Mouse (Mus musculus) spleen, adult 12 weeks (tissue): ENCODE data around the gene Lama4.

ENCODE experiments used
- DNase-seq: peaks from one replicate; pipeline ENCODE4 v3.0.0; 2022; ENCODE audit warnings: low spot score

Gene Lama4

GRCm38 (mm10) chr10:39049581-39050294 lies 84.4 kb downstream of the Lama4 start:
- DNase-seq, result no peak

GRCm38 (mm10) chr10:39056050-39056449 lies 90.7 kb downstream of the Lama4 start:
- no peak for DNase-seq

DNA sequence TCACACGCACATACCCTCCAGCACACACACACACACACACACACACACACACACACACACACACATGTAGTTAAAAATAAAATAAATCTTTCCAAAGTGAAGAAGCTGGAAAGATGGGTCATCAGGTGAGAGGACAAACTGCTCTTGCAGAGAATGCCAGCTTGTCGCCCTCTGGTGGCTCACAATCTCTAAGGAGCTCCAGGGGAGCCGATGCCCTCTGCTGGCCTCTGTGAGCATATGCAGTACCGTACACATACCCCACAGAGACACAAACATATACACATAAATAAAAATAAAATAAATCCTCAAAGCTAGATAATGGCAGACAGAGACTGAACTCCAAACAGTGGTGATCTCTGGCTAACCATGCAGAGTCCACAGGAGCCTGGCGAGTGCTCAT lies 99.4 kb downstream of the Lama4 start:
- DNase-seq, result peak; percentile 4

DNA sequence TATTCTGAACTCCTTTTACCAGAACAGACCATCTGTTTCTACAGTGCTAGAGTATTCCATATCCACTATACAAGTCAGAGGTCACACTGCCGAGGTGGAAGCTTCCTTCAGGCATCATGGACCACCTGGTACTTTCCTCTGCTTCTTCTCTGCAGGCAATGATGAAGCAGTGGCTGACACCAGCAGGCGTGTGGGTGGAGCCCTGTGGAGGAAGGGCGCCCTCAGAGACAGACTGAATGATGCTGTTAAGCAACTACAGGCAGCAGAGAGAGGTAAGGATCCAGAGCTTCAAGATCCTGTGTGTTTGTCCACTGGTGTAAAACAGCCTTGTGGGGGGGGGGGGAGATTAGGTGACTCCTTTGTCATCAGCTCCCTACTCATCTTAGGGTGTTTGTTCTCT lies 100.1 kb downstream of the Lama4 start:
- no peak for DNase-seq

DNA sequence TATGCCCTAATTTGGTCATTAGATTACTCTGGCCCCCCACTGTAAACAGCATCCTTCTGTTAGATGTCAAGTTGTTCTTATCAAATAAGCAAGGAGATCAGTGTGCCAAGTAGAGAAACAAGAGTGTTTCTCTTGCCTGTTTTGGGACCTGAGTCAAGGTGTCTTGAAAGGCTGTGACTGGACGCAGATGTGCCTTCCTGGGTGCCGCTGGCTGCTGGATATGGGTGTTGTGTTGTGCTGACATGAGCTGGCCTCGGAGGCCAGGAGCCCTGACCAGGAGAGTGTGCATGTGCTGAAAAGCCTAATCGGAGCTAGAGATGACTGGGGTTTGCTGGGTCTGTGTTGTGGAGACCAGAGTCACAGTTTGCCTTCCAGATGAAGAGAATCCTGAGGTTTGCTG lies 100.7 kb downstream of the Lama4 start:
- DNase-seq, result no peak

GRCm38 (mm10) chr10:39066962-39067361 lies 101.6 kb downstream of the Lama4 start:
- peak; percentile 7 for DNase-seq

DNA sequence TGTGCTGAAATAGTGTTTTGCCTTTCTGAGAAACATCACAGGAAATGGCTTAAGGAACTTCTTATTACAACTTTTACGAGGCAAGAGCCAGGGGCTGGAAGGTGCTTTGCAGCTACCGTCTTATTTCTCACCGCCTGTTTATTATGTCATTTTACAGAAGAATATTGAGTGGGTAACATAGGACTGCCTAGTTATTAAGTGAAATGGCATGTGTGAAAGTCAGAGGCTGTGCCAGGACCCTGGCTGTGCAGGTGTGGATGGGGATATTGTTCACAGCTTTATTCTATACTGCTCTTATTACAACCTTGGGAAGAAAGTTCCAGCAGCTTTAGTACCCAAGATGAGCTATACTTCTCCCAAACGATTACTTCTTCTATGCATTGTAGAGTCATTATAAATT lies 106.7 kb downstream of the Lama4 start:
- no peak for DNase-seq

DNA sequence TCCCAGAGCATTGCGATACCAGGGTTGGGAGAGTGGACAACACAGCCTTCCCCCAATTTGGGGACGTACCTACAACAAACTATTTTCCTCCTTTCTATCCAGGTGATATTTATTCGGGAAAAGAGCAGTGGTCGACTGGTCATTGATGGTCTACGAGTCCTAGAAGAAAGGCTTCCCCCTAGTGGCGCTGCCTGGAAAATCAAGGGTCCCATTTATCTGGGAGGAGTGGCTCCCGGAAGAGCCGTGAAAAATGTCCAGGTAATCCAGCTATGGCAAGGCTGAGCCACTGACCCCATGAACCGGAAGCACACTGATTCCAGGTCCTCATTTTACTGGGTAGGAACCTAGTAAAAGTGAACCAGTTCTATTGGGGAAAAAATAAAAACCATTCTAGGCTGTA lies 131.7 kb downstream of the Lama4 start:
- no peak for DNase-seq

DNA sequence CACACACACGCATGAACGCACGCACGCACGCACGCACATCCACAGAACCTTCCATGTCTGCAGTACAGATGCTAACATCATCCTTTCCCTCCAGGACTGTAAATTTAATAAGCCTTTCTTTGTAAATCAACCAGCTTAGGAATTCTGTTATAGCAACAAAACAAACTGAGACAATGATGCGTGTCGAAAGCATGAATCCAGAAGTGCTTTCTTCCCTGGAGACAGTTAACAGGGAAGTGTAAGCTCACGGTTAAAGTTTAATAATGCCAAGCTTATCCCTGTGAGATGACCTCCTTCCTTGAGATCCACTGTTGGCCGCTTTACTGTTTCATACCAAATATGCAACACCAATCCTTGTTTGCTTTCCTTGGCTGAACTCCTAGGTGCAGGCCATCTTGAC lies 133.4 kb downstream of the Lama4 start:
- no peak for DNase-seq

- no peak for DNase-seq
Observed at GRCm38 (mm10) chr10:39104803-39105449, 139.6 kb downstream of the Lama4 start.

DNA sequence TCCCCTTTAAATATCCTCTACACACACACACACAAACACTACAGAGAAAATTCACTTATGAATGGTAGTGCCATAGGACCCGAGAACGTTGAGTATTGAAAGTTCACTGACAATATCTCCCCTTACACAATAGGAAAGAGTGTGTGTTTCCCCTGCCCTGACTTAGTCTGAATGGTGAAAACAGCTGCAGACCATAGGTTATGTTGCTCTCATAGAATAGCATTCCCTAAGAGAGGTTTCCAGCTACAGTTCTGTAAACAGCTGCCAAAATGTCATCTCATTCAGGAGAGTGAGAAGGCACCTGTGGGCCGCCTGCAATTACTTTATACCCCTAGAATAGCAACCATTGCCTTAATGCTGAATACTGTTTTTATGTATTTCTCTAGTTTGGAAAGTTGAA lies 141.1 kb downstream of the Lama4 start:
- no peak for DNase-seq

DNA sequence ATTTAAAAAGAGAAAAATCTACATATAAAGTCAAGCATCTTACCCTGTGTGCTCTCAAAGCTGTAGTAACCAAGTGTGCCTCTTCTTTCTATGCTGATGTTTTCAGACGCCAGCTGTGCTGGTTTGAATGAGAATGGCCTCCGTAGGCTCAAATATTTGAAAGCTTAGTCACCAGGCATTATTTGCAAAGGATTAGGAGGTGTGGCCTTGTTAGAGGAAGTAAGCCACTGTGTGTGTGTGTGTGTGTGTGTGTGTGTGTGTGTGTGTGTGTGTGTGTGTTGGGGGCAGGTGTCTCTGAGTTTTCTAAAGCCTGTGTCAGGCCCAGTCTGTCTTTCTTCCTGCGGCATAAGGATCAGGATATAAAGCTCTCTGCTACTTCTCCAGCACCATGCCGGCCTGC lies 141.6 kb downstream of the Lama4 start:
- no peak for DNase-seq

DNA sequence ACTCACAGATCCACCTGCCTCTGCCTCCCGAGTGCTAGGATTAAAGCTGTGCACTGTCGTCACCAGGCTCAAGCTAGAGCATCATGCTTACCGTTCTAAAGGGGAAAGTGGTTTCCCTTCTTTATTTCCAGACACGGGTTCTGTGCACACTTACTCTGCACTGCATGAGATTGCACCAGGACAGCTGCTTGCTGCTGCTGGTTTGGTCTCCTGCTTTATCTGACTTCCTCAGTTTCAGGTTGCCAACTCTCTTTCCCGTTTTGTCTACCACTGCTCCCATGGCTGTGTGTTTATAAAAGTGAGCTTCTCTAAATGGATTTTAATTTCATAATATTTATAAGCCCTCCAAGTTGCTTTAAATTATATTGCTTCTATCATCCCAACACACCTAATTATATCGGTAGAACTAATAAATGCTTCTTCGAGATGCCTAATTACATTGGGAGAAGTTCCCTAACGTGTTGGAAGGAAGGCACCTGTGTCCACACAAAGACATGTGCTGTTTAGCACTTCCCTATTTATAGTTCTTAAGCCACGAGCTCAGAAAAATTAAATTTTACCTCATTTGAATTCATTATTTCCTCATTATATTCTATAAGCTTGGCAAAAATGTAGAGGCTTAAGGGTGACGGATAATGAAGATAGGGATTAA lies 143.6 kb downstream of the Lama4 start:
- no peak for DNase-seq

GRCm38 (mm10) chr10:39109489-39109874 lies 144.2 kb downstream of the Lama4 start:
- no peak for DNase-seq

- DNase-seq, result no peak
Observed at GRCm38 (mm10) chr10:39121412-39121811, 156.1 kb downstream of the Lama4 start.

DNA sequence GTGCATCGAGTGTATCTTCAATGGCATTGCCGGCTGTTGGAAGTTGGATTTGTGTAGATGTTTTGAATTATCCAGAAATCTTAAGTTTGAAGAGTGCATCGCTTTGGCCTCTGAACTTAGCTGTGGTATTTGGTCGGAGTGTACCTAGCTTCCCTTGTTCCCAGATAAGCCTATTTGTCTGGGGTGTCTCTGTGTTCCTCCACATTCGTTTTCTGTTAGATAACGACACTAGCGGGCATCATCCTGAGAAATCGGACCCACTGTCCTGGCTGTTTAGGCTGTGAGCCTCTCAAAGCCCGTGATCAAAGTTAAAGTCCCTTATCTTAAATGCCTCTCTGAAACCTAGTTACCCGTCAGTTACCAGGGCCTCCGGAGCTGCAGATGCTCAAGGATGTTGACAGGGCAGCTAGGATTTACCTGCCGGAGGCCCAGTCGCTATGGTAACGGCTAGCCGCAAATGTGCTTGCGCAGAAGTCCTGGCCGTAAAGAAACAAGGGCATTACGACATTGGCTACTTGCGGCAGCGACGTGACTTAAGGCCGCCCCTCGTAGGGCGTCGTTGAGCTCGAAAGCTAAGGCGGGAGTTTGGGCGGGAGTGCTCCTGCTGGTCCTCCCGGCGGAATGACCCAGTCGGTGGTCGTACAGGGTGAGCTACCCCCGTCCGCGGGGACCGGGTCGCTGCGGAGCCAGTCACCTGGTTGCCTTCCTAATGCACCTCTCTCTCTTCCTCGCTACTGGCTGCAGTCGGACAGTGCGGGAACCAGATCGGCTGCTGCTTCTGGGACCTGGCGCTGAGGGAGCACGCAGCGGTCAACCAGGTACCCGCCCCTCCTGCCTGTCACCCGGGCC lies 168.4 kb downstream of the Lama4 start, which contains the start of the genes Fam229b and Tube1:
Gene Fam229b, minus strand, starts transcription at position 453 of the 849 bp plus-strand sequence.
Gene Tube1, plus strand, starts transcription at position 515 of the 849 bp plus-strand sequence.
- peak; percentile 76 for DNase-seq

- DNase-seq, result no peak
Observed at GRCm38 (mm10) chr10:39137766-39138165, 172.5 kb downstream of the Lama4 start.

- DNase-seq, result no peak
Observed at GRCm38 (mm10) chr10:39138761-39139160, 173.4 kb downstream of the Lama4 start.

GRCm38 (mm10) chr10:39140843-39141242 lies 175.5 kb downstream of the Lama4 start:
- DNase-seq, result no peak

GRCm38 (mm10) chr10:39141401-39141800 lies 176.1 kb downstream of the Lama4 start:
- DNase-seq, result no peak

DNA sequence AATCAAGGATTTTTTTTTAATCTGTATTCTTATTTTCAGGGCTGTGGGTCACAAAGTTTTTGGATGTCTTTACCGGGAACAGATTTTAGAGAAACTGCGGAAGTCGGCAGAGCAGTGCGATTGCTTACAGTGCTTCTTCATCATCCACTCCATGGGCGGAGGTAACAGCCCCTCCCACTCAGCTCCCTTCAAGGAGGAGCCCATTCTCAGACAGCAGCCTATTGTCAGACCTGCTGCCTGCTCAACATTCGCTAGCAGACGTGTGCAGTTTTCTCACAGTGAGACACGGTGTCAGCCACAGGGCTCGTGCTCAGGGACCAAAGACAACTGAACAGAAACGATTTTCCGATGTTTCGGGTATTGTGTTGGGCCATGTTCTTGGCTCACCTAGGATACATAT lies 176.9 kb downstream of the Lama4 start:
- no peak for DNase-seq

- DNase-seq, result no peak
Observed at GRCm38 (mm10) chr10:39156719-39157118, 191.4 kb downstream of the Lama4 start.
